Mouse (Mus musculus): ENCODE measurements at regions not wholly inside any gene's neighbourhood (a gene's known extent, or its start where the extent isn't known, plus 50 kb on each side); places are given as distances from the start of the nearest gene placed in this dataset.

- H3K4me3 ChIP-seq (ENCODE audit: control insufficient read depth, low read depth, low read length): no peak overlapping the region
- no peaks in the 10 kb centered on the region for H3K4me1 ChIP-seq (ENCODE audit: control insufficient read depth, insufficient read depth, low read length)
- H3K27me3 ChIP-seq (ENCODE audit: control insufficient read depth, insufficient read depth, low read length): no peaks in the 10 kb centered on the region
- no peak overlapping the region for H3K27ac ChIP-seq (ENCODE audit: control insufficient read depth, insufficient read depth, low read depth, low read length)
- no peaks in the 10 kb centered on the region for H3K36me3 ChIP-seq (ENCODE audit: control insufficient read depth, insufficient read depth, low read length)
- TF ChIP-seq POLR2A (IDR thresholded peaks at IDR 0.05; ENCODE audit: control insufficient read depth, low read depth, low read length) (no peak), CTCF (IDR thresholded peaks at IDR 0.05; ENCODE audit: control insufficient read depth, insufficient read depth, insufficient replicate concordance, low read depth, low read length) (no peak)
Measured at GRCm38 (mm10) chr8:116268685-116269084, 236.1 kb upstream of the Dynlrb2 start.

- Histone ChIP-seq H3K36me3 (ENCODE audit: control insufficient read depth, insufficient read depth, low read length) (no peaks in the 10 kb centered on the region), H3K27ac (ENCODE audit: control insufficient read depth, insufficient read depth, low read depth, low read length) (no peak overlapping the region), H3K4me1 (ENCODE audit: control insufficient read depth, insufficient read depth, low read length) (no peaks in the 10 kb centered on the region), H3K27me3 (ENCODE audit: control insufficient read depth, insufficient read depth, low read length) (no peaks in the 10 kb centered on the region), H3K4me3 (ENCODE audit: control insufficient read depth, low read depth, low read length) (no peak overlapping the region)
- no peak for TF ChIP-seq POLR2A (IDR thresholded peaks at IDR 0.05; ENCODE audit: control insufficient read depth, low read depth, low read length)
- no peak for TF ChIP-seq CTCF (IDR thresholded peaks at IDR 0.05; ENCODE audit: control insufficient read depth, insufficient read depth, insufficient replicate concordance, low read depth, low read length)
Measured at GRCm38 (mm10) chr8:116268161-116268560, 236.6 kb upstream of the Dynlrb2 start.

DNA sequence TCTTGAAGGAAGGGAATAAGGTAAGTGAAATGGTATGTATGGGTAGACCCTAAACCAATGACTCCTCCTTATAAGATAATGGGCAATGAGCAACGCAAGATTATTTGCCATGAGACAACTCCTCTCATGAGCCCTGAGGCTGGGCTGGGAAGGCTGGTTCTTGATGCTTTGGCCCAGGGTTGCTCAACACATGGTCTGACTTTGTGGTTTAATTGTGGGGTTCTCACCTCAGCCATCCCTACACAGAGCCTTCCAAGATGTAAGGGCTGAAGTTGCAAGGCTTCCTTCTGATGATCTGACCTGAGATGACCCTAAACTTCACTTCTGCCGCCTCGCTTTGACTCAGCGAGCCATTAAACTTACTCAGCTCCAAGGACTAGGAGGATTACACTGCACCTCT, 237.8 kb upstream of the Dynlrb2 start:
- Histone ChIP-seq H3K4me1 (ENCODE audit: control insufficient read depth, insufficient read depth, low read length) (no peaks in the 10 kb centered on the region), H3K4me3 (ENCODE audit: control insufficient read depth, low read depth, low read length) (no peak overlapping the region), H3K36me3 (ENCODE audit: control insufficient read depth, insufficient read depth, low read length) (no peaks in the 10 kb centered on the region), H3K27ac (ENCODE audit: control insufficient read depth, insufficient read depth, low read depth, low read length) (no peak overlapping the region), H3K27me3 (ENCODE audit: control insufficient read depth, insufficient read depth, low read length) (no peaks in the 10 kb centered on the region)
- TF ChIP-seq CTCF (IDR thresholded peaks at IDR 0.05; ENCODE audit: control insufficient read depth, insufficient read depth, insufficient replicate concordance, low read depth, low read length): no peak
- no peak for TF ChIP-seq POLR2A (IDR thresholded peaks at IDR 0.05; ENCODE audit: control insufficient read depth, low read depth, low read length)

GRCm38 (mm10) chr8:116265591-116265990, 239.2 kb upstream of the Dynlrb2 start:
- TF ChIP-seq POLR2A (IDR thresholded peaks at IDR 0.05; ENCODE audit: control insufficient read depth, low read depth, low read length) (no peak), CTCF (IDR thresholded peaks at IDR 0.05; ENCODE audit: control insufficient read depth, insufficient read depth, insufficient replicate concordance, low read depth, low read length) (no peak)
- Histone ChIP-seq H3K27me3 (ENCODE audit: control insufficient read depth, insufficient read depth, low read length) (no peaks in the 10 kb centered on the region), H3K27ac (ENCODE audit: control insufficient read depth, insufficient read depth, low read depth, low read length) (no peak overlapping the region), H3K4me1 (ENCODE audit: control insufficient read depth, insufficient read depth, low read length) (no peaks in the 10 kb centered on the region), H3K4me3 (ENCODE audit: control insufficient read depth, low read depth, low read length) (no peak overlapping the region), H3K36me3 (ENCODE audit: control insufficient read depth, insufficient read depth, low read length) (no peaks in the 10 kb centered on the region)

DNA sequence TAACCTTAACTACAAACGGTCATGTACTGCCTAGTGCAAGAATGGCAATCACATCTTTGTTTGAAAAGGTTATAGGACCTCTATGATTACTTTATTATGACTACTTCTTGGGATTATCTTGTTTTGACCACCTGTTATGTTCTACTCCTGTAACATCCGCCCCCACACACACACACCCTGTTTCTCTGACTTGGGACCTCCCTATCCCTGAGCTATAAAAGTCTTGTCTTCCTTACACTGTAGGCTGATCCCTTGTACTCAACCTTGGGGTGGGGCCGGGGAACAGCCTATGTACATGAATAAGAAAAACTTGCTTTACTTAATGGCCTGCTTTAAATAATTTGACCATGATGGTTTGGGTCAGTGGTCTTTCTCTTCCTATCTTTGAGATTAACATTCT, 240.7 kb upstream of the Dynlrb2 start:
- H3K4me1 ChIP-seq (ENCODE audit: control insufficient read depth, insufficient read depth, low read length): no peaks in the 10 kb centered on the region
- no peaks in the 10 kb centered on the region for H3K36me3 ChIP-seq (ENCODE audit: control insufficient read depth, insufficient read depth, low read length)
- no peak for TF ChIP-seq CTCF (IDR thresholded peaks at IDR 0.05; ENCODE audit: control insufficient read depth, insufficient read depth, insufficient replicate concordance, low read depth, low read length)
- no peak for TF ChIP-seq POLR2A (IDR thresholded peaks at IDR 0.05; ENCODE audit: control insufficient read depth, low read depth, low read length)
- no peaks in the 10 kb centered on the region for H3K27me3 ChIP-seq (ENCODE audit: control insufficient read depth, insufficient read depth, low read length)
- H3K27ac ChIP-seq (ENCODE audit: control insufficient read depth, insufficient read depth, low read depth, low read length): no peak overlapping the region
- H3K4me3 ChIP-seq (ENCODE audit: control insufficient read depth, low read depth, low read length): no peak overlapping the region

DNA sequence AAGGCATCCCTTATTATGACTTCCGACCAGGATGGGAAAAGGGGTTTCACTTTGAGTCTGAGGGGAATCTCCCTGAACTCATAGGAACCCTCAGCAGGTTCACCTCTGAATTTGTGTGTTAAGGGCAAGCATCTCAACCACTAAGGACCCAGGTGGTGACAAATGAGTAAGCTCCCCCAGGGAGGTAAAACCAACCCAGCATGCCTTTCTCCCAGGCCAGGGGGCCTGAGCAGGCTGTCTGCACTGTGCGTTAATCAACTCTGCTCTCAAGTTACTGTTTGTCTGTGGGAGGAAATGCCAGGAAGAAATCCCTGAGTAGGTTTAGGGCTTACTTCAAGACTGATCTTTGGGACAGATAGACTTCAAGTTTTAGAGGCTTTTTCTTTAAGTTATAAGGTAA, 243.5 kb upstream of the Dynlrb2 start:
- Histone ChIP-seq H3K4me1 (ENCODE audit: control insufficient read depth, insufficient read depth, low read length) (no peaks in the 10 kb centered on the region), H3K27me3 (ENCODE audit: control insufficient read depth, insufficient read depth, low read length) (no peaks in the 10 kb centered on the region), H3K27ac (ENCODE audit: control insufficient read depth, insufficient read depth, low read depth, low read length) (no peak overlapping the region), H3K4me3 (ENCODE audit: control insufficient read depth, low read depth, low read length) (no peak overlapping the region), H3K36me3 (ENCODE audit: control insufficient read depth, insufficient read depth, low read length) (no peaks in the 10 kb centered on the region)
- TF ChIP-seq CTCF (IDR thresholded peaks at IDR 0.05; ENCODE audit: control insufficient read depth, insufficient read depth, insufficient replicate concordance, low read depth, low read length) (no peak), POLR2A (IDR thresholded peaks at IDR 0.05; ENCODE audit: control insufficient read depth, low read depth, low read length) (no peak)

GRCm38 (mm10) chr8:116255398-116255797, 249.4 kb upstream of the Dynlrb2 start:
- TF ChIP-seq POLR2A (IDR thresholded peaks at IDR 0.05; ENCODE audit: control insufficient read depth, low read depth, low read length): no peak
- TF ChIP-seq CTCF (IDR thresholded peaks at IDR 0.05; ENCODE audit: control insufficient read depth, insufficient read depth, insufficient replicate concordance, low read depth, low read length): no peak
- no peak overlapping the region for H3K4me3 ChIP-seq (ENCODE audit: control insufficient read depth, low read depth, low read length)
- no peaks in the 10 kb centered on the region for H3K27me3 ChIP-seq (ENCODE audit: control insufficient read depth, insufficient read depth, low read length)
- H3K4me1 ChIP-seq (ENCODE audit: control insufficient read depth, insufficient read depth, low read length): no peaks in the 10 kb centered on the region
- no peak overlapping the region for H3K27ac ChIP-seq (ENCODE audit: control insufficient read depth, insufficient read depth, low read depth, low read length)
- no peaks in the 10 kb centered on the region for H3K36me3 ChIP-seq (ENCODE audit: control insufficient read depth, insufficient read depth, low read length)
